Mouse (Mus musculus): ENCODE data around the gene Mllt1.

Mllt1 gene

DNA sequence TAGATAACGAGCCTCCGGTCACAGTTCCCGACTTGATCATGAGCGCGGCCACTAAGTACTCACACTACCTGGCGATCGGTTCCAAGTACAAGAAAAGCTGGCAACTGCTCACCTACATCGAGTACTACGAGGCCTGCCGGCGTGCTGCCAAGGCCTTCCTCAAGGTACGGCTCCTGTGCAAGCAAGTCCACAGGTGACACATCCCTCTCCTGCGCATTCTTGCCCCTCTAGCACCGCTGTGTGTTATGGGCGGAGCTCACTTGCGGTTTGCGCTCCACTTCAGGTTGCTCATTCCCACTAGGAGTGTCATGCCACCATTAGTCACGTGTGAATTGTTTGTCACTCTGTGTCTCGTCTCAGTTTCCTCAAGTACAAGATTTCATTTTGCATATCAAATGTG, 57.8 kb downstream of the Mllt1 start:
- DNase-seq (ENCODE audit: low spot score in 2 of 2) = no peak

DNA sequence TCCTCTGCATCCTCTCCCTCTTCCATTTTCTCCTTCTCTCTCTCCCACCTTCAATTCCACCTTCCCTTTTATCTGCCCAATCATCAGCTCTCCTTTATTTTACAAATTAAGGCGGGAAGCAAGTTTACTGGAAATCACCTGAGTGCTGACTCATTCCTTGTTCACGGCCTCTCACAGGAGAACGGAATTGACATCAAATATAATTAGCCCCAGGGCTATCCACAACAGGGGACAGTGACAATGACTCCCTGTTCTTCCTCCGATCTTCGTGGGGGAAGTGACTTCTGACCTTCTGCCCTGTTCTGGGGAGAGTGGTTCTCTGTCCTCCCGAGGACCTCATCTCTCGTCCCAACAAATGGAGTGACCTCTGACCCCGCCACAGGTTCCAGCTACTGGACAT, 58.2 kb downstream of the Mllt1 start:
- DNase-seq (ENCODE audit: low spot score in 2 of 2) = no peak

DNA sequence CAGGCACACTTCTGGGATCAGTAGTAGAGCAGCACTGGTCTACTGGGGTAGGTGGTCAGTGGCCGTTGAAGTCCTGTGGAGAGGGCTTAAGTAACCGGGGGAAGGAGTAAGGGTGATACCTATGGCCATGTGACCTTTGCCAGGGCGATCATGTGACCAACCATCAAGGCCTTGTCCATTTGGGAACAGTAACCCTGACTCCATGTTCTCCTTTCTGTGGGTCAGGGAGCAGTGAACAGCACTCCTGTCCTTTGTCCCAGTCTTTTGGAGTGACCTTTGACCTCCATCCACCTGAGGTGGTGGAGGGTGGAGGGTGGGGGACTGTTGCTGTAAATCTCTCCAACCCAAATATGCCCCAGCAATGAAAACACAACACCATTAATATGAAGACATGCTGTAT, 58.8 kb downstream of the Mllt1 start:
- no peak for DNase-seq (ENCODE audit: low spot score in 2 of 2)

- DNase-seq (ENCODE audit: low spot score in 2 of 2) = no peak
Measured at GRCm38 (mm10) chr17:56874936-56875651, 60.1 kb downstream of the Mllt1 start, which contains the start of gene 1700061G19Rik. 1700061G19Rik (plus strand) TSS chr17:56875477.

- DNase-seq (ENCODE audit: low spot score in 2 of 2) = no peak
Measured at GRCm38 (mm10) chr17:56874237-56874636, 61.0 kb downstream of the Mllt1 start, which contains the start of gene Acsbg2. Acsbg2 (minus strand) TSS chr17:56874447.

DNA sequence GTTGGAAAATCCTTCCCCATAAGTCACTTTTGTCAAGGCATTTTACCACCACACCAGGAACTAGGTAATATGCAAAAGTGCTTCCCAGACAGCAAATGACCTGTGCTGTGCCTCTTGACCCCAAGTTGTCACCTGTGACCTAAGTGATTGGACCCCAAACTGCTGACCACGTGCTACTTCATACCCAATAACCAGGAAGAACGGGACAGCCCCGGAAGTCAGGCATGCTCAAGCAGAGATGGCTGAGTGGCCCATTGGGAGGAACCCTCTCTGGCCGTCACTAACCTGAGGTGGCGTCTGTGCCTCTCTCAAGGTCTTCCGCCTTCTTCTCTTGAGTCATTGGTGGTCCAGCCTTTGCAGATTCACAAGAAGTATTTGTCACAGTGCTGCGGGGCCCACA, 62.7 kb downstream of the Mllt1 start:
- no peak for DNase-seq (ENCODE audit: low spot score in 2 of 2)

GRCm38 (mm10) chr17:56871767-56872166, 63.4 kb downstream of the Mllt1 start:
- DNase-seq (ENCODE audit: low spot score in 2 of 2) = no peak

DNA sequence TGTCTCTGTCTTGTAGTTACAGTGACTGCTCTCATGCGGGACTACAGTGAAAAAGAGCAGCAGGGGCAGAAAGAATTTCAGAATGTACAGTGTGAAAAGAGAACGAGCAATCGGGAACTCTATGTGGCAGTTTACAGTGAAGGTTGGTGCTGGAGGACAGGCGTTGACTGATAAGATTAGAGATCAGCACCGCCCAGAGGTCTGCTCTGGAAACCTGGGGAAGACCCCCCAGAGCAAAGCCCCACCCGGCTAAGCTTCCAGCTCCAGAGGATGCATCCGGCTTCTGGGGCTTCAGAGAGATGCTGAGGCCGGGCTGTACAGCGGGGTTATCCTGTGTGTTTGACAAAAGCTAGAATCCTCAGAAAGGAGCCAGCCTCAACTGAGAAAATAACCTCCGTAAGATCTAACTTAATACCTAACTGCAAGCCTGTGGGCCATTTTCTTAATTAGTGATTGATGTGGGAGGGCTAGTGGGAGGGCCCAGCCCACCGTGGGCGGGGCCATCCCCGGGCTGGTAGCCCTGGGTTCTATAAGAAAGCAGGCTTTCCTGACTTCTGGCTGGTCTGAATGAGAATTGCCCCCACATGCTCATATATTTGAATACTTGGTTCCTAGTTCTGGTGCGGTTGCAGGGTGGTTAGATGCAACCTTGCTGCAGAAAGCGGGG, 64.8 kb downstream of the Mllt1 start:
- DNase-seq (ENCODE audit: low spot score in 2 of 2) = no peak

DNA sequence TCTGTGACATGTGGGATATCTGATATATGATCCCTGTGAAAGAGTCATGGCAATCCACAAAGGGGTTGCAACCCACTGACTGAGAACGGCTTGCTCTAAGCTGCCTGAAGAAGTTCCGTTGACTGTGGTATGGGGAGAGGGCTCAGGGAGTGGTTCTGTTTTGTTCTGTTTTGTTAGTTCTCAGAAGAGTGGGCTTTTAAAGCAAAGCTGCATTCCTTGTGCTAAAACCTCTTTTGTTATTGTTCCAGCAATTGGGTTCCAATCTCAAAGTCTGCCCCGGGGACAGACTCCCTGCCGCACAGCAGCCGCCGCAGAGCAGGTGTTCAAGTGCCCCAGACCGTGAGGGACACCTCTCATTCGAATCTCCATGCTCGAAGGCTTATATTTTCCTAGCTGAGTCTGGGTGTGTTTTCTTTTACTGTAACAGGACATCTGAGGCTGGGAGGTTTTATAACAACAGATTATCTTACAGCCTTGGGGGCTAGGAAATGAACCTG, 65.7 kb downstream of the Mllt1 start:
- DNase-seq (ENCODE audit: low spot score in 2 of 2) = no peak

GRCm38 (mm10) chr17:56866071-56866470, 69.1 kb downstream of the Mllt1 start:
- DNase-seq (ENCODE audit: low spot score in 2 of 2) = no peak

- DNase-seq (ENCODE audit: low spot score in 2 of 2) = no peak
Measured at GRCm38 (mm10) chr17:56861197-56861596, 74.0 kb downstream of the Mllt1 start.

GRCm38 (mm10) chr17:56858922-56859321, 76.3 kb downstream of the Mllt1 start:
- DNase-seq (ENCODE audit: low spot score in 2 of 2) = no peak

DNA sequence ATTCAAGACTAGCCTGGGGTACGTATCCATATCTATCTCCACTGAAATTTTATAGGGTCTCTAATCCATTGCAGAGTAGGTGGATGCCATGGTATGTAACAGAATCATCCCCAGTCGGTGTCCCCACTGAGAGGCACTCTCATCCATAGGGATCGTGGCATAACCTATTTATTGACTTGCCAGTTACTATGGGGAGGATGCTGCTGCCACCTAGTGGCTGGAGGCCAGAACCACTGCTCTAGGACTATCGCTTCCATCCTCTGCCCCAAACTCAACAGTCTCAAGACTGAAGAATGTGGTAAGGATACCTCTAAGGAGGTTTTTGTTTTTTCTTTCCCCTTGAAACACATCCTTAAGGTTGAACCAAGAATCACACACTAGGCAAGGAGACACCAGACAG, 77.0 kb downstream of the Mllt1 start:
- peak in 1 of 2 experiments; percentile 14 for DNase-seq (ENCODE audit: low spot score in 2 of 2)

DNA sequence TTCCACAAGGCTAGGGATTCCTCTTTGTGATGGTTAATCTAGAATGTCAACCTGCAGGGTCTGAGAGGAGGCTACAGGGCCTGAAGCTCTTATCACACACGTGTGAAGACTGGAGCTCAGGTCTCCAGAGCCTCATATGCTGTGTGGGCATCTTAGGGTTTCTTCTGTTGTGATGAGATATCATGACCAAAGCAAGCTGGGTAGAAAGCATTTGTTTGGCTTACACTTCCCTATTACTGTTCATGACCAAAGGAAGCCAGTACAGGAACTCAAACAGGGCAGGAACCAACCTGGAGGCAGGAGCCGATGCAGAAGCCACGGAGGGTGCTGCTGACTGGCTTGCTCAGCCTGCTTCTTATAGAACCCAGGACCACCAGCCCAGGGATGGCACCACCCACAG, 79.8 kb downstream of the Mllt1 start:
- DNase-seq (ENCODE audit: low spot score in 2 of 2) = no peak

DNA sequence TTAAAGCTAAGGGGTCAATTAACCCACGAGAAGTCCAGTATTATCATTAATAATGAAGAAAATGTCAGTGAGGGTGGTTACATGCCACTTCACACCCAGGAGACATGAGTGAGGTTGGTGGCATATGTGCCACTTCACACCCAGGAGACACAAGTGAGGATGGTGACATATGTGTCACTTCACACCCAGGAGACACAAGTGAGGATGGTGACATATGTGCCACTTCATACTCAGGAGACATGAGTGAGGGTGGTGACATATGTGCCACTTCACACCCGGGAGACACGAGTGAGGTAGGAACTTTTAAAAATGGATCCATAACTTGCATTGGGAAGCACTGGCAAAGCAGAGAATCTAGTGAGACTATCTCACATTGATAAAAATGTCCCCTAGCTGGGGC, 84.0 kb downstream of the Mllt1 start:
- DNase-seq (ENCODE audit: low spot score in 2 of 2) = no peak

GRCm38 (mm10) chr17:56849710-56850109, 85.5 kb downstream of the Mllt1 start:
- no peak for DNase-seq (ENCODE audit: low spot score in 2 of 2)

- no peak for DNase-seq (ENCODE audit: low spot score in 2 of 2)
Measured at GRCm38 (mm10) chr17:56848785-56849184, 86.4 kb downstream of the Mllt1 start.

- no peak for DNase-seq (ENCODE audit: low spot score in 2 of 2)
Measured at GRCm38 (mm10) chr17:56843678-56844077, 91.5 kb downstream of the Mllt1 start.
